Mouse (Mus musculus): ENCODE results near the gene Gm10770. TPM values are rescaled to one million over a fixed set of nuclear protein-coding genes. Genes with fewer than 3 reads are reported as not detected.
"Not testable (repeated sequence)": the region's sequence is repeated elsewhere in the genome, so short reads cannot be mapped to it uniquely, and the experiment has no call there.

Gene Gm10770
- not detected in 2 replicates for polyA plus RNA-seq (2012; ENCODE audit: insufficient read depth, low replicate concordance)

DNA sequence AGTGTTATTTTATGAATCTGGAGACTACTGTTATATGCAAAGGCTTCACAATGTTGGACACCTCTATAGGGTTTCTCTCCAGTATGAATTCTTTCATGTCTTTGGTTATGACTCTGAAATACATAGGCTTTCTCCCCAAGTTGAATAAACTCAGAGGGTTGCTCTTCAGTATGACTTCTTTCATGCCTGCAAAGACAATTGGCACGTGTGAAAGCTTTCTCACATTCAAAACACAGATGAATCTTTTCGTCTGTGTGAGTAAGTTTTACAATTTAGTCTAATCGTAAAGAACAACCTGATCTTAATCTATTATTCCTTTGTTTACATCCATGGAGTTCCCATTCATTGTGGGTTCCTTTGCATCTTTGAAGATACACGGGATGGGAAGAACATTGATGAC lies at the start of gene Gm10770:
Gene Gm10770, minus strand, starts transcription at position 101 of the 400 bp plus-strand sequence.
- not testable (repeated sequence) for H3K36me3 ChIP-seq (replicated peaks; ENCODE audit: low read length); H3K4me1 ChIP-seq; H3K4me3 ChIP-seq (replicated peaks); H3K27me3 ChIP-seq (replicated peaks)
- peaks cover 16% of the 10 kb centered on the region; the same call in 1 of the 2 replicates for H3K9me3 ChIP-seq

- H3K36me3 ChIP-seq (replicated peaks; ENCODE audit: low read length); H3K9me3 ChIP-seq; H3K27me3 ChIP-seq (replicated peaks); H3K4me1 ChIP-seq; H3K4me3 ChIP-seq (replicated peaks): not testable (repeated sequence)
Measured at GRCm38 (mm10) chr2:150223263-150223662, 43.8 kb upstream of the Gm10770 start.

- H3K36me3 ChIP-seq (replicated peaks; ENCODE audit: low read length); H3K27me3 ChIP-seq (replicated peaks); H3K4me1 ChIP-seq; H3K9me3 ChIP-seq: not testable (repeated sequence)
- H3K4me3 ChIP-seq (replicated peaks), result peak overlapping the region; percentile 83
Measured at GRCm38 (mm10) chr2:150218363-150218725, 38.9 kb upstream of the Gm10770 start.

DNA sequence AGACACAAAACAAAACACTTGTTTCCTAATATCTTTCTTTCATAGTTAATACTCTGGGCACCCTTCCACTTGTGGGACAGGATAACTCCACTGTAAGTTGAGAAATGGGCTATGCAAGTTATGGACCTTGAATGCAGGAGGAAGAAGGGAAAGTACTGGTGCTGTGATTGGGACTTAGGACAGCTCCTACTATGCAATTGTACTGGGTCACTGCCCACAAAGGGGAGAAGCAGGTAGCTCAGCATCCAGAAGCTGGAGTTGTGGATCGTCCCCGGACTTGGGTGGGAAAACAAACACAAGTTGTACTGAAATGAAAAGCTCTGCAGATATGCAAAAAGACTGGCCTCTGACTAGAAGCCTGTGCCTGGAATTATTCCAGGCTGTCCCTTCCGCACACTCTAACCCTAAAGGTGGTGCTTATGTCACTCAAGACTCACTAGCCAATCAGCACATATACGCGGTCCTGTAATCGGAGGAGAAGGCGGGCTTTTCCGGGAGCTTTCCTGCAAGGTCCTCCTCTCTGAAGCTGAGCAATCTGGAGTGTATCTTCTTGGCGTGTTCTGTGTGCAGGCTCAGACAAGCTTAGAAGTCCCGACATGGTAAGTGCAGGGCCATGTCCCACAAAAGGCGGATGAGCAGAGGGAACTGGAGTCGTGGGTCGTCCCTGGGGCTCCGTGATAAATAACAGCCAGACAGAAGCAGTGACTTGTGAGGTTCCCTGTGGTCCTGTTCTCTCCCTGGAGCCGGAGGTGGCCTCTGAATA lies 38.3 kb upstream of the Gm10770 start, which contains the start of gene Zfp937:
Gene Zfp937, plus strand, starts transcription at position 474 of the 763 bp plus-strand sequence.
- not testable (repeated sequence) for H3K27me3 ChIP-seq (replicated peaks); H3K36me3 ChIP-seq (replicated peaks; ENCODE audit: low read length); H3K4me1 ChIP-seq; H3K9me3 ChIP-seq
- peak within 1 kb of the TSS; percentile 83 for H3K4me3 ChIP-seq (replicated peaks)

DNA sequence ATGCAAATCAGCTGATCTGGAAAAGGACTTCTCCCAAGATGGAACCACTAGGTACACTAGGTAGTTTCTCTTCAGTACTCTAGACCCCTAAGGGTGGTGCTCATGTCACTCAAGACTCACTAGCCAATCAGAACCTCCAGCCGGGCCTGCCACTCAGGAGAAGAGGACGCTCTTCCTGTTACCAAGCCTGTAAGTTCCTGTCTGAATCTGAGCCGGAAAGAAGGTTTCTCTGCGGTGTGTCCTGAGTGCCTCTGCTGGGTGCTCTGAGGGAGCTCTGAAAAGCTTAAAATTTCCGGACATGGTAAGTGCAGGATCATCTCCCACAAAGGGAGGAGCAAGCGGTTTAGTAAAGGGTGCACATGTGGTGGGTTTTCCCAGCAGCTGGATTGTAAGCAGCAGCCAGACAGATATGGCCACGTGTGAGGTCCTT lies 2.1 kb upstream of the Gm10770 start, which contains the start of gene Gm14139:
Gene Gm14139, plus strand, starts transcription at position 186 of the 430 bp plus-strand sequence.
- not testable (repeated sequence) for H3K4me1 ChIP-seq; H3K36me3 ChIP-seq (replicated peaks; ENCODE audit: low read length); H3K4me3 ChIP-seq (replicated peaks); H3K27me3 ChIP-seq (replicated peaks)
- H3K9me3 ChIP-seq, result peaks cover 11% of the 10 kb centered on the region; the same call in 1 of the 2 replicates

GRCm38 (mm10) chr2:150181046-150181445 lies 1.6 kb upstream of the Gm10770 start:
- not testable (repeated sequence) for H3K4me3 ChIP-seq (replicated peaks); H3K4me1 ChIP-seq; H3K36me3 ChIP-seq (replicated peaks; ENCODE audit: low read length); H3K27me3 ChIP-seq (replicated peaks)
- H3K9me3 ChIP-seq, result peaks cover 11% of the 10 kb centered on the region; the same call in 1 of the 2 replicates

- Histone ChIP-seq H3K4me3 (replicated peaks) (no peak overlapping the region), H3K36me3 (replicated peaks; ENCODE audit: low read length) (no peaks in the 10 kb centered on the region), H3K9me3 (0 out of 2 replicates have a peak, but pooled peaks cover 13% of the 10 kb centered on the region), H3K4me1 (no peaks in the 10 kb centered on the region), H3K27me3 (replicated peaks) (no peaks in the 10 kb centered on the region)
- TF ChIP-seq FLI1 (IDR thresholded peaks at IDR 0.05; ENCODE audit: low read length), result no peak
- no peak for TF ChIP-seq GATA1 (IDR thresholded peaks at IDR 0.05; ENCODE audit: borderline replicate concordance, low read length)
Measured at GRCm38 (mm10) chr2:150173833-150174232, 5.6 kb downstream of the Gm10770 start.

DNA sequence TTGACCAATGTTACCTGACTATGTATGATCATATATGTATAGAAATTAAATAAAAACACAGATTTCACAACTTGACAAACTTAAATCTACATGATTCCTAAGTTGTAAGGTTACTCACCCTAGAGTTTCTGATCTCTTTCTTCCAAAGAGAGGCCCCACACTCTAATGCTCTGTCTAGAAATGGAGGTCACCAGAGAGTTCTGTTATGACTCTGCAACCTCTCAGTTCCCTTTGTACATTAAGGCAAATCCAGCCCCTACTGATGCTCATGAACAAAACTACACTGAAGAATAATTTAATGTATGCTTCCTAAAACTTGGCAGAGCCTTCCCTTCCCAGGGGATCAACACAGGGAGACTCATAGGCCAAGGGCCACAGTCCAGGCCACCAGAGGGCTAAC lies 12.8 kb downstream of the Gm10770 start:
- Histone ChIP-seq H3K36me3 (replicated peaks; ENCODE audit: low read length) (no peaks in the 10 kb centered on the region), H3K4me1 (no peaks in the 10 kb centered on the region), H3K27me3 (replicated peaks) (no peaks in the 10 kb centered on the region), H3K9me3 (no peaks in the 10 kb centered on the region), H3K4me3 (replicated peaks) (no peak overlapping the region)
- no peak for TF ChIP-seq FLI1 (IDR thresholded peaks at IDR 0.05; ENCODE audit: low read length)
- no peak for TF ChIP-seq GATA1 (IDR thresholded peaks at IDR 0.05; ENCODE audit: borderline replicate concordance, low read length)

GRCm38 (mm10) chr2:150136435-150136897 lies 43.0 kb downstream of the Gm10770 start, which contains the start of gene Zfp120:
TSS of gene Zfp120 (minus strand) at chr2:150136708.
- no peaks in the 10 kb centered on the region for H3K9me3 ChIP-seq
- no peaks in the 10 kb centered on the region for H3K27me3 ChIP-seq (replicated peaks)
- H3K4me3 ChIP-seq (replicated peaks), result peak within 1 kb of the TSS; percentile 95
- peaks cover 12% of the 10 kb centered on the region for H3K36me3 ChIP-seq (replicated peaks; ENCODE audit: low read length)
- TF ChIP-seq FLI1 (IDR thresholded peaks at IDR 0.05; ENCODE audit: low read length) (no peak), GATA1 (IDR thresholded peaks at IDR 0.05; ENCODE audit: borderline replicate concordance, low read length) (no peak)
- peaks cover 28% of the 10 kb centered on the region for H3K4me1 ChIP-seq

DNA sequence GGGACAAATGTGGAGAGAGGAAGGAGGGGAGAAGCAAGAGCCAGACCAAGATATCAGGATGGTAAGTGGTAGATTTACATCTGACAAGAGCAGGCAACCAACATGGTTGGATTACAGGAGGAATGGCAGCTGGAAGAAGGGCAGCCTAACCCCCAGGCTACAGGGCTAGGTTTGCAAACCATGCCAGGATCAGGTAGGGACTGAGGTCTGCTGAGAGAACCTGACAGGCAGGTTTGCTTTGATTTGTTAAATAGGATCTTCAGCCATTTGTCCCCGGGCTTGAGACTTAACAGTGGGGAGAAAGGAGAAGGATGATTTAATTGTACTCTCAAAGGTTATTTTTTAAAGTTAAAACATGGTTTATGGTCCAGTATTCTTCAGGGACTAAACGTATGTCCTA lies 46.7 kb downstream of the Gm10770 start:
- Histone ChIP-seq H3K4me1 (peaks cover 39% of the 10 kb centered on the region), H3K4me3 (replicated peaks) (peak overlapping the region; percentile 81), H3K27me3 (replicated peaks) (no peaks in the 10 kb centered on the region), H3K36me3 (replicated peaks; ENCODE audit: low read length) (peaks cover 37% of the 10 kb centered on the region), H3K9me3 (peaks cover 7% of the 10 kb centered on the region)
- no peak for TF ChIP-seq GATA1 (IDR thresholded peaks at IDR 0.05; ENCODE audit: borderline replicate concordance, low read length)
- no peak for TF ChIP-seq FLI1 (IDR thresholded peaks at IDR 0.05; ENCODE audit: low read length)

GRCm38 (mm10) chr2:150132002-150132401 lies 47.5 kb downstream of the Gm10770 start:
- Histone ChIP-seq H3K36me3 (replicated peaks; ENCODE audit: low read length) (peaks cover 45% of the 10 kb centered on the region), H3K4me3 (replicated peaks) (peak overlapping the region; percentile 65), H3K4me1 (peaks cover 39% of the 10 kb centered on the region)
- H3K9me3 ChIP-seq; H3K27me3 ChIP-seq (replicated peaks): not testable (repeated sequence)

Other genes with a start within 250 kb of the Gm10770 start
- 0.32 and 5.5 TPM in 2 replicates for gene Zfp120, start 43.0 kb downstream of the Gm10770 start, polyA plus RNA-seq (2012; ENCODE audit: insufficient read depth, low replicate concordance)
- not detected in 2 replicates for gene Gm14139, start 2.1 kb upstream of the Gm10770 start, polyA plus RNA-seq (2012; ENCODE audit: insufficient read depth, low replicate concordance)
- gene Zfp937, start 38.4 kb upstream of the Gm10770 start, polyA plus RNA-seq (2012; ENCODE audit: insufficient read depth, low replicate concordance), result not detected in 2 replicates
- gene Gm21994, start 75.9 kb upstream of the Gm10770 start, polyA plus RNA-seq (2012; ENCODE audit: insufficient read depth, low replicate concordance), result not detected in 2 replicates
- gene Gm14124, start 77.8 kb upstream of the Gm10770 start, polyA plus RNA-seq (2012; ENCODE audit: insufficient read depth, low replicate concordance), result not detected in 2 replicates
- gene Gm10130, start 144.0 kb upstream of the Gm10770 start, polyA plus RNA-seq (2012; ENCODE audit: insufficient read depth, low replicate concordance), result not detected in 2 replicates
- not detected in 2 replicates for gene 3300002I08Rik, start 183.1 kb upstream of the Gm10770 start, polyA plus RNA-seq (2012; ENCODE audit: insufficient read depth, low replicate concordance)